Mouse (Mus musculus): ENCODE data around the gene Atrn.
A peak's percentile ranks its signal among the peaks of the same experiment; 100 is the strongest.

The Atrn gene

GRCm38 (mm10) chr2:130905751-130906583, at the start of gene Atrn, which contains the start of gene 4930402H24Rik:
Atrn (plus strand) TSS chr2:130906495.
4930402H24Rik (minus strand) TSS chr2:130906406.
- DNase-seq = peak; percentile 98 to 99

- DNase-seq = no peak
Observed at GRCm38 (mm10) chr2:130862091-130862490, 44.2 kb upstream of the Atrn start.

- no peak for DNase-seq
Observed at GRCm38 (mm10) chr2:130870916-130871315, 35.4 kb upstream of the Atrn start.

- DNase-seq = peak in 1 of 2 experiments; percentile 9
Observed at GRCm38 (mm10) chr2:130877376-130877775, 28.9 kb upstream of the Atrn start.

- DNase-seq = no peak
Observed at GRCm38 (mm10) chr2:130886983-130887382, 19.3 kb upstream of the Atrn start.

GRCm38 (mm10) chr2:130887456-130887855, 18.8 kb upstream of the Atrn start:
- no peak for DNase-seq

- DNase-seq = no peak
Observed at GRCm38 (mm10) chr2:130896944-130897343, 9.4 kb upstream of the Atrn start.

- no peak for DNase-seq
Observed at GRCm38 (mm10) chr2:130897856-130898255, 8.4 kb upstream of the Atrn start.

GRCm38 (mm10) chr2:130898783-130899182, 7.5 kb upstream of the Atrn start:
- DNase-seq = no peak

- peak in 1 of 2 experiments; percentile 67 for DNase-seq
Observed at GRCm38 (mm10) chr2:130906584-130907315, 455 bp downstream of the Atrn start.

GRCm38 (mm10) chr2:130911691-130912090, 5.4 kb downstream of the Atrn start:
- DNase-seq = no peak

GRCm38 (mm10) chr2:130914873-130915272, 8.6 kb downstream of the Atrn start:
- DNase-seq = no peak

- DNase-seq = no peak
Observed at GRCm38 (mm10) chr2:130916521-130917147, 10.3 kb downstream of the Atrn start.

GRCm38 (mm10) chr2:130917686-130918085, 11.4 kb downstream of the Atrn start:
- no peak for DNase-seq

- DNase-seq = no peak
Observed at GRCm38 (mm10) chr2:130919062-130919593, 12.8 kb downstream of the Atrn start.

- DNase-seq = no peak
Observed at GRCm38 (mm10) chr2:130924950-130925349, 18.7 kb downstream of the Atrn start.

- DNase-seq = no peak
Observed at GRCm38 (mm10) chr2:130928031-130928430, 21.7 kb downstream of the Atrn start.

- DNase-seq = no peak
Observed at GRCm38 (mm10) chr2:130928530-130928929, 22.2 kb downstream of the Atrn start.

GRCm38 (mm10) chr2:130929994-130930393, 23.7 kb downstream of the Atrn start:
- no peak for DNase-seq

- no peak for DNase-seq
Observed at GRCm38 (mm10) chr2:130932865-130933264, 26.6 kb downstream of the Atrn start.

- no peak for DNase-seq
Observed at GRCm38 (mm10) chr2:130949781-130950180, 43.5 kb downstream of the Atrn start.

GRCm38 (mm10) chr2:130950548-130950947, 44.3 kb downstream of the Atrn start:
- DNase-seq = peak; percentile 86 to 94

- DNase-seq = no peak
Observed at GRCm38 (mm10) chr2:130958906-130959305, 52.6 kb downstream of the Atrn start.

Measured in cerebellum, postnatal 25 days (tissue).